Mouse (Mus musculus) kidney, postnatal 0 days (tissue): ENCODE results near the gene Fam114a1. TPM values are rescaled to one million over a fixed set of nuclear protein-coding genes. Genes with fewer than 3 reads are reported as not detected.

Experiments used
- ATAC-seq: fragments of 200-750 bp; cut with Nextera tagmentation; replicated peaks from 2 replicates; pipeline ENCODE4 v1.8.0; 2017; ENCODE audit warnings: low read depth, moderate number of reproducible peaks, moderate TSS enrichment, moderate library complexity; ENCODE audit not compliant: low FRiP score
- DNase-seq: peaks from one replicate; pipeline ENCODE4 v3.0.0-alpha.2; 2016; ENCODE audit warnings: low spot score
- H3K27ac ChIP-seq: fragments of 300-500 bp; sonication (generic); 2 replicates; pipeline ENCODE4 v1.5.1; 2014; ENCODE audit warnings: mild to moderate bottlenecking
- H3K27me3 ChIP-seq: fragments of 300-500 bp; sonication (generic); 2 replicates; pipeline ENCODE4 v1.6.1; 2014; ENCODE audit warnings: low read length, mixed read lengths; ENCODE audit not compliant: insufficient read depth
- H3K36me3 ChIP-seq: fragments of 300-500 bp; sonication (generic); 2 replicates; pipeline ENCODE4 v1.6.1; 2014; ENCODE audit warnings: low read length, mixed read lengths; ENCODE audit not compliant: insufficient read depth
- H3K4me1 ChIP-seq: fragments of 300-500 bp; sonication (generic); replicated peaks from 2 replicates; pipeline ENCODE4 v1.6.1; 2014; ENCODE audit warnings: antibody characterized with exemption, low read length, mixed read lengths; ENCODE audit not compliant: insufficient read depth
- H3K4me2 ChIP-seq: fragments of 300-500 bp; sonication (generic); 2 replicates; pipeline ENCODE4 v1.6.1; 2014; ENCODE audit warnings: mild to moderate bottlenecking, low read length, moderate library complexity, mixed read lengths
- H3K4me3 ChIP-seq: fragments of 300-500 bp; sonication (generic); replicated peaks from 2 replicates; pipeline ENCODE4 v1.5.1; 2014; ENCODE audit warnings: low read depth, low read length
- H3K9ac ChIP-seq: fragments of 300-500 bp; sonication (generic); 2 replicates; pipeline ENCODE4 v1.6.1; 2014; ENCODE audit warnings: low read depth, low read length
- H3K9me3 ChIP-seq: fragments of 300-500 bp; sonication (generic); replicated peaks from 2 replicates; pipeline ENCODE4 v1.6.1; 2016; ENCODE audit warnings: low read length, inconsistent platforms, mixed read lengths
- CTCF ChIP-seq: IDR thresholded peaks from 2 replicates; pipeline ENCODE4 v1.5.1; 2016; ENCODE audit warnings: antibody characterized with exemption, low read depth, mild to moderate bottlenecking, moderate library complexity
- WGBS: fragments of 180-500 bp; shearing (Covaris S2); extraction: QIAGEN DNeasy Blood & Tissue Kit; methylation state at CpG from one replicate; pipeline ENCODE4 v1.1.7; 2014; 5-methylcytosine and 5-hydroxymethylcytosine counted together
- microRNA counts: library from miRNA; unstranded; fragments of <30 nt; microRNA quantifications from one replicate; lab custom pipeline; 2015
- microRNA-seq: library from miRNA; unstranded; fragments of <30 nt; microRNA quantifications from one replicate; pipeline ENCODE4, GENCODE M21; 2016
- polyA plus RNA-seq: library from polyadenylated mRNA; unstranded; fragments of >200 nt; fragmentation: Nextera tagmentation; extraction: Ambion mirVana; gene quantifications from 2 replicates; pipeline ENCODE4 v1.2.1, GENCODE M21; 2015

Gene Fam114a1
- polyA plus RNA-seq, 1 experiment from 2014 or later, result 28.9 TPM

- no peak overlapping the region for H3K27ac ChIP-seq
- TF ChIP-seq CTCF, result no peak
- no peaks in the 10 kb centered on the region for H3K27me3 ChIP-seq
- H3K4me3 ChIP-seq, result no peak overlapping the region
- ATAC-seq (no peak), DNase-seq (no peak)
- H3K9ac ChIP-seq, result no peak overlapping the region
- no peaks in the 10 kb centered on the region for H3K4me1 ChIP-seq
- H3K9me3 ChIP-seq, result no peaks in the 10 kb centered on the region
- 67% methylated on average over 11 of the region's 11 CpGs for WGBS
- H3K36me3 ChIP-seq, result no peaks in the 10 kb centered on the region
- no peak overlapping the region for H3K4me2 ChIP-seq
Observed at GRCm38 (mm10) chr5:65091184-65091858, 121.5 kb downstream of the Fam114a1 start.

MicroRNAs within 50 kb of the gene (microRNA counts, 519-probe panel; counts per million panel counts)
- 330 counts per million, percentile 68 among the panel's probes with 10 or more counts for microRNA mmu-miR-574-3p (lab: Ali Mortazavi, UCI)
- microRNA mmu-miR-574-5p (lab: Ali Mortazavi, UCI), result 330 counts per million, percentile 68 among the panel's probes with 10 or more counts

Small RNAs within 50 kb of the gene (microRNA-seq; reads per million reads assigned to microRNA genes)
- gene Mir574, result 136 reads per million, percentile 53 among the genes with 10 or more reads in this experiment

Other genes with a start within 250 kb of the Fam114a1 start
- gene Klf3, start 166.7 kb upstream of the Fam114a1 start, polyA plus RNA-seq, result 60.6 and 65.6 TPM in 2 replicates
- gene Tlr1, start 36.5 kb upstream of the Fam114a1 start, polyA plus RNA-seq, result 0.73 and 0.87 TPM in 2 replicates
- 0.32 and 0.42 TPM in 2 replicates for gene Tlr6, start 10.0 kb upstream of the Fam114a1 start, polyA plus RNA-seq
- 0.18 and 0.19 TPM in 2 replicates for gene Tmem156, start 122.1 kb downstream of the Fam114a1 start, polyA plus RNA-seq
- gene Klhl5, start 137.5 kb downstream of the Fam114a1 start, polyA plus RNA-seq, result 26.5 and 27.5 TPM in 2 replicates
- gene Wdr19, start 229.6 kb downstream of the Fam114a1 start, polyA plus RNA-seq, result 9.9 and 10.2 TPM in 2 replicates